In genomic region chr7:118936844-118937243, GRCm38 (mm10) we compare ENCODE assay signal across 20 mouse cellular contexts. TPM values are rescaled to one million over a fixed set of nuclear protein-coding genes. Genes with fewer than 3 reads are reported as not detected.
DNase-seq lines count a peak whose midpoint lies in the region; ATAC-seq and TF ChIP-seq lines count a peak whose summit lies in the region.
"Had no signal": no experiment of that assay in that cellular context is flagged by ENCODE, and none has a peak within 500 bp of the region (broad histone marks: within the 10 kb centered on the region; RNA-seq: fewer than 3 reads in every experiment).

No protein-coding gene starts in this region.

- H3K9me3 ChIP-seq in hindbrain, embryonic 16.5 days (ENCODE audit: control insufficient read depth, low read length) = no peaks in the 10 kb centered on the region
- no peaks in the 10 kb centered on the region for H3K9me3 ChIP-seq in hindbrain, embryonic 11.5 days (ENCODE audit: control insufficient read depth, low read length)
- no peaks in the 10 kb centered on the region for H3K9me3 ChIP-seq in midbrain, embryonic 10.5 days (replicated peaks)
- H3K9me3 ChIP-seq in midbrain, embryonic 15.5 days = no peaks in the 10 kb centered on the region
- H3K9me3 ChIP-seq: heart, embryonic 13.5 days; limb, embryonic 12.5 days; liver, embryonic 15.5 days; stomach, embryonic 15.5 days had no signal

- 0 out of 2 replicates have a peak, but pooled peaks have one; percentile 48 for ATAC-seq in hindbrain, embryonic 16.5 days
- no peak for ATAC-seq in hindbrain, embryonic 11.5 days (ENCODE audit: low FRiP score)
- ATAC-seq in midbrain, embryonic 15.5 days (replicated peaks) = no peak
- ATAC-seq: inflammation-experienced regulatory T-cells, adult 6 months had no signal

- no peak for TF ChIP-seq CTCF in olfactory bulb, adult 2 months (IDR thresholded peaks at IDR 0.05; ENCODE audit: insufficient read depth, low read depth, low read length)

- no peak for DNase-seq in hindbrain, embryonic 11.5 days (ENCODE audit: low spot score)
- DNase-seq in midbrain, embryonic 10.5 days (ENCODE audit: low spot score) = peak; percentile 23
- DNase-seq in adrenal gland, postnatal 36 days = peak; percentile 58 to 60
- no peak for DNase-seq in spleen, postnatal 36 days (ENCODE audit: low spot score in 2 of 2)
- DNase-seq in heart, postnatal 10 days = no peak
- DNase-seq: B cell, adult 2 months; cerebellum, adult 18-20 months; heart, adult 11 months; heart, postnatal 4 days; kidney, adult 9 months; thymus, postnatal 25 days had no signal

- WGBS in hindbrain, embryonic 16.5 days = 14% methylated on average over 4 of the region's 4 CpGs
- 18% methylated on average over 4 of the region's 4 CpGs for WGBS in hindbrain, embryonic 11.5 days
- 2% methylated on average over 4 of the region's 4 CpGs for WGBS in midbrain, embryonic 10.5 days
- WGBS in midbrain, embryonic 15.5 days = 6% methylated on average over 4 of the region's 4 CpGs
- WGBS in olfactory bulb, adult 2 months = 38% methylated on average over 4 of the region's 4 CpGs

- no peaks in the 10 kb centered on the region for H3K27me3 ChIP-seq in hindbrain, embryonic 16.5 days (replicated peaks; ENCODE audit: control insufficient read depth, insufficient read depth, low read length)
- no peaks in the 10 kb centered on the region for H3K27me3 ChIP-seq in hindbrain, embryonic 11.5 days (ENCODE audit: control insufficient read depth, insufficient read depth, low read length)
- no peaks in the 10 kb centered on the region for H3K27me3 ChIP-seq in midbrain, embryonic 10.5 days (ENCODE audit: low read depth, poor library complexity, severe bottlenecking)
- H3K27me3 ChIP-seq in midbrain, embryonic 15.5 days (replicated peaks) = no peaks in the 10 kb centered on the region
- H3K27me3 ChIP-seq: heart, embryonic 13.5 days; limb, embryonic 12.5 days; liver, embryonic 15.5 days; stomach, embryonic 15.5 days had no signal

- H3K36me3 ChIP-seq in hindbrain, embryonic 16.5 days (ENCODE audit: control insufficient read depth, insufficient read depth, low read length) = no peaks in the 10 kb centered on the region
- H3K36me3 ChIP-seq in hindbrain, embryonic 11.5 days (ENCODE audit: control insufficient read depth, insufficient read depth, low read length) = no peaks in the 10 kb centered on the region
- no peaks in the 10 kb centered on the region for H3K36me3 ChIP-seq in midbrain, embryonic 10.5 days
- H3K36me3 ChIP-seq in midbrain, embryonic 15.5 days (replicated peaks) = no peaks in the 10 kb centered on the region
- H3K36me3 ChIP-seq: heart, embryonic 13.5 days; limb, embryonic 12.5 days; liver, embryonic 15.5 days; stomach, embryonic 15.5 days had no signal

- no peak overlapping the region for H3K4me3 ChIP-seq in hindbrain, embryonic 16.5 days (ENCODE audit: low read length)
- H3K4me3 ChIP-seq in hindbrain, embryonic 11.5 days (ENCODE audit: low read depth, low read length) = no peak overlapping the region
- H3K4me3 ChIP-seq in midbrain, embryonic 10.5 days = no peak overlapping the region
- H3K4me3 ChIP-seq in midbrain, embryonic 15.5 days = no peak overlapping the region
- no peak overlapping the region for H3K4me3 ChIP-seq in olfactory bulb, adult 2 months (ENCODE audit: insufficient read depth, low read depth, low read length)
- H3K4me3 ChIP-seq: heart, embryonic 13.5 days; limb, embryonic 12.5 days; liver, embryonic 15.5 days; stomach, embryonic 15.5 days had no signal

- H3K4me1 ChIP-seq in hindbrain, embryonic 16.5 days (ENCODE audit: control insufficient read depth, insufficient read depth, low read depth, low read length) = no peaks in the 10 kb centered on the region; the same call in 1 of the 2 replicates
- no peaks in the 10 kb centered on the region for H3K4me1 ChIP-seq in hindbrain, embryonic 11.5 days (replicated peaks; ENCODE audit: control insufficient read depth, insufficient read depth, low read length)
- peaks cover 17% of the 10 kb centered on the region for H3K4me1 ChIP-seq in midbrain, embryonic 10.5 days
- H3K4me1 ChIP-seq in midbrain, embryonic 15.5 days = no peaks in the 10 kb centered on the region
- H3K4me1 ChIP-seq in olfactory bulb, adult 2 months (ENCODE audit: control insufficient read depth, insufficient read depth, low read length) = peaks cover 25% of the 10 kb centered on the region
- H3K4me1 ChIP-seq: limb, embryonic 12.5 days; liver, embryonic 15.5 days; stomach, embryonic 15.5 days had no signal

- intact Hi-C loops in heart, postnatal 10 days (cut with DNase I) = no loop called here

- no peak overlapping the region for H3K9ac ChIP-seq in hindbrain, embryonic 16.5 days (ENCODE audit: low read depth, low read length)
- H3K9ac ChIP-seq in hindbrain, embryonic 11.5 days (ENCODE audit: low read depth, low read length) = no peak overlapping the region
- H3K9ac ChIP-seq in midbrain, embryonic 15.5 days = no peak overlapping the region
- H3K9ac ChIP-seq: heart, embryonic 13.5 days; limb, embryonic 12.5 days; liver, embryonic 15.5 days; stomach, embryonic 15.5 days had no signal

- no peak overlapping the region for H3K4me2 ChIP-seq in hindbrain, embryonic 16.5 days (ENCODE audit: low read length)
- no peak overlapping the region for H3K4me2 ChIP-seq in hindbrain, embryonic 11.5 days (replicated peaks; ENCODE audit: low read depth, low read length)
- no peak overlapping the region for H3K4me2 ChIP-seq in midbrain, embryonic 15.5 days
- H3K4me2 ChIP-seq: heart, embryonic 13.5 days; limb, embryonic 12.5 days; liver, embryonic 15.5 days; stomach, embryonic 15.5 days had no signal

- TF ChIP-seq POLR2A in olfactory bulb, adult 2 months (IDR thresholded peaks at IDR 0.05; ENCODE audit: insufficient read depth, low read depth, low read length) = no peak

- H3K27ac ChIP-seq in hindbrain, embryonic 16.5 days (ENCODE audit: low read depth, low read length) = no peak overlapping the region
- H3K27ac ChIP-seq in hindbrain, embryonic 11.5 days (ENCODE audit: low read depth, low read length) = no peak overlapping the region
- H3K27ac ChIP-seq in midbrain, embryonic 10.5 days (replicated peaks) = 0 out of 2 replicates have a peak overlapping the region, but pooled peaks have one; percentile 29
- H3K27ac ChIP-seq in midbrain, embryonic 15.5 days = no peak overlapping the region
- peak overlapping the region; percentile 36; the same call in 1 of the 2 replicates for H3K27ac ChIP-seq in olfactory bulb, adult 2 months (ENCODE audit: insufficient read depth, low read depth, low read length)
- H3K27ac ChIP-seq: heart, embryonic 13.5 days; limb, embryonic 12.5 days; liver, embryonic 15.5 days; macrophage; stomach, embryonic 15.5 days had no signal

RNA-seq across cellular contexts. Expression of gene Gprc5b, which starts 58.2 kb away (rescaled TPM):
- polyA plus RNA-seq in hindbrain, embryonic 16.5 days (2015; fragmentation: Nextera tagmentation; extraction: Ambion mirVana) = 7.3 and 8.4 TPM in 2 replicates
- 27.2 and 30.3 TPM in 2 replicates for polyA plus RNA-seq in hindbrain, embryonic 11.5 days (2014; fragmentation: Nextera tagmentation; extraction: Ambion mirVana)
- polyA plus RNA-seq in midbrain, embryonic 10.5 days (2016; fragmentation: Nextera tagmentation; extraction: Ambion mirVana) = 10.1 and 13.6 TPM in 2 replicates
- polyA plus RNA-seq in midbrain, embryonic 15.5 days (2015; fragmentation: Nextera tagmentation; extraction: Ambion mirVana) = 6.1 TPM in 2 replicates
- 100 to 1,000 TPM; 111 to 184 TPM for total RNA-seq in adrenal gland, postnatal 36 days (2021)
- not detected in 2 replicates for polyA plus RNA-seq in olfactory bulb, adult 2 months (2012; ENCODE audit: insufficient read depth, insufficient read length, low replicate concordance, missing spikeins)
- 10 to 100 TPM; 20.7 to 22.4 TPM for total RNA-seq in heart, postnatal 10 days (2021)

Comparison
In these comparisons a context has a peak if more than half of its experiments do, and no peak if none do; other contexts are left out.
1. H3K27ac ChIP-seq: peak in midbrain, embryonic 10.5 days (single experiment) and olfactory bulb, adult 2 months (single experiment); none in hindbrain, embryonic 16.5 days (single experiment), hindbrain, embryonic 11.5 days (single experiment) and midbrain, embryonic 15.5 days (single experiment).
2. DNase-seq: peak in midbrain, embryonic 10.5 days (single experiment) and adrenal gland, postnatal 36 days (2 of 2); none in hindbrain, embryonic 11.5 days (single experiment), spleen, postnatal 36 days (0 of 2) and heart, postnatal 10 days (0 of 2).